Mouse (Mus musculus) olfactory bulb, adult 2 months (tissue): Measurements from ENCODE around the gene Cfap126.

ENCODE experiments used
- CTCF ChIP-seq: fragments of 200-500 bp; IDR thresholded peaks from 2 replicates; pipeline ENCODE4 v1.5.1; 2012; ENCODE audit warnings: low read depth, mild to moderate bottlenecking, low read length, moderate library complexity; ENCODE audit not compliant: insufficient read depth
- POLR2A ChIP-seq: fragments of 200-500 bp; IDR thresholded peaks from 2 replicates; pipeline ENCODE4 v1.6.1; 2012; ENCODE audit warnings: mild to moderate bottlenecking, low read depth, low read length, moderate library complexity; ENCODE audit not compliant: insufficient read depth

DNA sequence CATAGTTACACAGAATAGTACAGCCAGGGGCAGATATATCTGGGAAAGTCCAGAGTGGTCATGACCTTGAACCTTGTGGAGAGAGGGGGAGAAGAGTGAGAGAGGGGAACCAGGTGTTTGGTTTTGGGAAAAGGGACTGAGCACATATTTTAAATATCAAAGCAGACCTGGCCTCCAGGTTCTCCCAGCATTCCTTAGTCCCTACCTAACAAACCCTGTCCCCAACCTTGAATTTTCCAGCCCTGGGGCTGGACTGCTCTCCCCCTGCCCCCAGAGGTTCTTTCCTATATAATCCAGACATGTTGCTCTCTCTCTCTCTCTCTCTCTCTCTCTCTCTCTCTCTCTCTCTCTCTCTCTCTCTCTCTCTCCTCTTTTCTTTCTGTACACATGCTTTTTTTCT lies 16.6 kb upstream of the Cfap126 start:
- TF ChIP-seq POLR2A, result no peak
- TF ChIP-seq CTCF, result no peak
